Mouse (Mus musculus): ENCODE data around the gene Etv6. TPM values are rescaled to one million over a fixed set of nuclear protein-coding genes. Genes with fewer than 3 reads are reported as not detected.

Gene Etv6
- total and polyA plus RNA-seq, 3 experiments, result 12.6 to 25.9 TPM; not detected in 1

- H3K36me3 ChIP-seq (ENCODE audit: control insufficient read depth in 1 of 2, insufficient read depth in 2 of 2, low read length in 2 of 2), result peaks cover 3 to 57% of the 10 kb centered on the region in 2 experiments
- no peak for DNase-seq (ENCODE audit: low read depth, low spot score)
- TF ChIP-seq ZKSCAN1 (IDR thresholded peaks at IDR 0.05; ENCODE audit: low read depth, low read length), result no peak
- peak in 1 of 3 experiments; percentile 22; a peak in 1 of 6 replicates for TF ChIP-seq CTCF (IDR thresholded peaks at IDR 0.05 in 2 of 3, conservative IDR thresholded peaks at IDR 0.05 in 1 of 3; ENCODE audit: control insufficient read depth in 1 of 3, insufficient read depth in 1 of 3, low read depth in 2 of 3, low read length in 3 of 3, poor library complexity in 1 of 3, severe bottlenecking in 1 of 3)
- peak overlapping the region; percentile 99 for H3K27ac ChIP-seq (ENCODE audit: control insufficient read depth, low read depth, low read length)
- H3K9ac ChIP-seq (ENCODE audit: control insufficient read depth, low read depth, low read length, poor library complexity, severe bottlenecking), result peak overlapping the region; percentile 19; the same call in 1 of the 2 replicates
- H3K79me2 ChIP-seq (ENCODE audit: control insufficient read depth, insufficient read depth, low read length, poor library complexity), result peaks cover 30% of the 10 kb centered on the region
- H3K9me3 ChIP-seq (replicated peaks; ENCODE audit: insufficient read depth, low read length), result no peaks in the 10 kb centered on the region
- peaks cover 42 to 51% of the 10 kb centered on the region in 2 experiments for H3K4me1 ChIP-seq (ENCODE audit: control insufficient read depth in 1 of 2, insufficient read depth in 2 of 2, low read length in 2 of 2)
- no peak overlapping the region for H3K4me3 ChIP-seq (ENCODE audit: control insufficient read depth in 1 of 2, insufficient read depth in 1 of 2, low read depth in 2 of 2, low read length in 2 of 2)
- H3K27me3 ChIP-seq (ENCODE audit: control insufficient read depth in 1 of 2, insufficient read depth in 2 of 2, low read length in 2 of 2), result no peaks in the 10 kb centered on the region
Observed at GRCm38 (mm10) chr6:134183592-134184342, 148.3 kb downstream of the Etv6 start.

- Histone ChIP-seq H3K4me1 (ENCODE audit: control insufficient read depth in 1 of 2, insufficient read depth in 2 of 2, low read length in 2 of 2) (peaks cover 62 to 69% of the 10 kb centered on the region in 2 experiments), H3K4me3 (ENCODE audit: control insufficient read depth in 1 of 2, insufficient read depth in 1 of 2, low read depth in 2 of 2, low read length in 2 of 2) (0 out of 4 replicates have a peak overlapping the region, but pooled peaks of 1 of the 2 experiments have one; percentile 9), H3K9me3 (replicated peaks; ENCODE audit: insufficient read depth, low read length) (no peaks in the 10 kb centered on the region), H3K79me2 (ENCODE audit: control insufficient read depth, insufficient read depth, low read length, poor library complexity) (peaks cover 32% of the 10 kb centered on the region), H3K36me3 (ENCODE audit: control insufficient read depth in 1 of 2, insufficient read depth in 2 of 2, low read length in 2 of 2) (peaks cover 0 to 79% of the 10 kb centered on the region in 2 experiments; a peak in 3 of 4 replicates), H3K9ac (ENCODE audit: control insufficient read depth, low read depth, low read length, poor library complexity, severe bottlenecking) (peak overlapping the region; percentile 63), H3K27me3 (ENCODE audit: control insufficient read depth in 1 of 2, insufficient read depth in 2 of 2, low read length in 2 of 2) (no peaks in the 10 kb centered on the region), H3K27ac (ENCODE audit: control insufficient read depth, low read depth, low read length) (peak overlapping the region; percentile 99)
- peak; percentile 97 for DNase-seq (ENCODE audit: low read depth, low spot score)
- TF ChIP-seq MAZ (IDR thresholded peaks at IDR 0.05; ENCODE audit: low read depth, low read length), result no peak; the same call in none of the 2 replicates
- no peak for TF ChIP-seq ZC3H11A (IDR thresholded peaks at IDR 0.05; ENCODE audit: low read depth, low read length)
- no peak for TF ChIP-seq MAX (IDR thresholded peaks at IDR 0.05; ENCODE audit: low read length)
- no peak for TF ChIP-seq NRF1 (IDR thresholded peaks at IDR 0.05; ENCODE audit: insufficient read depth, low read depth, low read length, poor library complexity, severe bottlenecking)
- no peak for TF ChIP-seq POLR2AphosphoS5 (IDR thresholded peaks at IDR 0.05; ENCODE audit: borderline replicate concordance, low read depth, low read length)
- no peak for TF ChIP-seq CTCF (IDR thresholded peaks at IDR 0.05 in 2 of 3, conservative IDR thresholded peaks at IDR 0.05 in 1 of 3; ENCODE audit: control insufficient read depth in 1 of 3, insufficient read depth in 1 of 3, low read depth in 2 of 3, low read length in 3 of 3, poor library complexity in 1 of 3, severe bottlenecking in 1 of 3)
- TF ChIP-seq MXI1 (IDR thresholded peaks at IDR 0.05; ENCODE audit: low read depth, low read length), result no peak; the same call in 1 of the 2 replicates
- peak; percentile 99 for TF ChIP-seq SIN3A (IDR thresholded peaks at IDR 0.05; ENCODE audit: low read length)
- TF ChIP-seq MYB (IDR thresholded peaks at IDR 0.05; ENCODE audit: low read depth, low read length), result peak; percentile 100
- TF ChIP-seq BHLHE40 (IDR thresholded peaks at IDR 0.05; ENCODE audit: borderline replicate concordance, low read depth, low read length), result peak; percentile 82
- no peak for TF ChIP-seq USF1 (IDR thresholded peaks at IDR 0.05; ENCODE audit: low read depth, low read length)
- peak; percentile 65; the same call in 1 of the 2 replicates for TF ChIP-seq ELF1 (IDR thresholded peaks at IDR 0.05; ENCODE audit: low read depth, low read length)
- TF ChIP-seq HCFC1 (IDR thresholded peaks at IDR 0.05; ENCODE audit: low read depth, low read length), result peak; percentile 70
- TF ChIP-seq USF2 (IDR thresholded peaks at IDR 0.05; ENCODE audit: borderline replicate concordance in 1 of 2, insufficient read depth in 1 of 2, low read depth in 1 of 2, low read length in 2 of 2), result no peak
- peak; percentile 97 for TF ChIP-seq ETS1 (IDR thresholded peaks at IDR 0.05; ENCODE audit: low read depth, low read length)
- TF ChIP-seq POLR2A (IDR thresholded peaks at IDR 0.05; ENCODE audit: control insufficient read depth in 1 of 2, insufficient read depth in 1 of 2, low read depth in 1 of 2, low read length in 2 of 2, poor library complexity in 1 of 2), result peak in 1 of 2 experiments; percentile 55; a peak in 2 of 4 replicates
- TF ChIP-seq RAD21 (IDR thresholded peaks at IDR 0.05; ENCODE audit: low read depth, low read length), result no peak
- TF ChIP-seq TBP (IDR thresholded peaks at IDR 0.05; ENCODE audit: low read depth, low read length), result peak; percentile 69
- TF ChIP-seq GABPA (IDR thresholded peaks at IDR 0.05; ENCODE audit: low read depth, low read length), result no peak
- peak; percentile 82 for TF ChIP-seq MEF2A (IDR thresholded peaks at IDR 0.05; ENCODE audit: extremely low read depth, insufficient replicate concordance, low read depth, low read length, poor library complexity, severe bottlenecking)
- TF ChIP-seq ZNF384 (IDR thresholded peaks at IDR 0.05; ENCODE audit: low read depth, low read length), result no peak
- TF ChIP-seq POLR2AphosphoS2 (IDR thresholded peaks at IDR 0.05; ENCODE audit: low read length), result peak; percentile 80; the same call in 1 of the 2 replicates
- no peak; the same call in 1 of the 2 replicates for TF ChIP-seq CHD2 (IDR thresholded peaks at IDR 0.05; ENCODE audit: low read length)
- TF ChIP-seq JUND (IDR thresholded peaks at IDR 0.05; ENCODE audit: low read depth, low read length), result peak; percentile 90
- TF ChIP-seq NELFE (IDR thresholded peaks at IDR 0.05; ENCODE audit: low read depth, low read length), result peak; percentile 38
- peak; percentile 84 for TF ChIP-seq E2F4 (IDR thresholded peaks at IDR 0.05; ENCODE audit: borderline replicate concordance, low read depth, low read length)
- peak; percentile 99 for TF ChIP-seq TCF12 (IDR thresholded peaks at IDR 0.05; ENCODE audit: low read depth, low read length)
Observed at GRCm38 (mm10) chr6:134186286-134186903, 150.9 kb downstream of the Etv6 start.
